In genomic region chr6:73113365-73113764, GRCm38 (mm10) we compare ENCODE assay signal across 18 mouse cellular contexts.
DNase-seq lines count a peak whose midpoint lies in the region; ATAC-seq lines count a peak whose summit lies in the region.
"Had no signal": no experiment of that assay in that cellular context is flagged by ENCODE, and none has a peak within 500 bp of the region (broad histone marks: within the 10 kb centered on the region; RNA-seq: fewer than 3 reads in every experiment).

No protein-coding gene starts in this region.

- no peak for ATAC-seq in forebrain, embryonic 14.5 days
- ATAC-seq in forebrain, embryonic 12.5 days (ENCODE audit: low FRiP score) = no peak
- no peak for ATAC-seq in kidney, embryonic 15.5 days (replicated peaks; ENCODE audit: low FRiP score)
- ATAC-seq: forebrain, embryonic 15.5 days; midbrain, embryonic 15.5 days had no signal

- H3K36me3 ChIP-seq in forebrain, embryonic 14.5 days (ENCODE audit: control insufficient read depth, insufficient read depth, low read length) = no peaks in the 10 kb centered on the region
- H3K36me3 ChIP-seq in forebrain, embryonic 12.5 days (replicated peaks) = no peaks in the 10 kb centered on the region
- H3K36me3 ChIP-seq in kidney, embryonic 15.5 days = no peaks in the 10 kb centered on the region
- H3K36me3 ChIP-seq: forebrain, embryonic 15.5 days; heart, embryonic 15.5 days; hindbrain, embryonic 12.5 days; liver, embryonic 13.5 days; midbrain, embryonic 15.5 days; neural tube, embryonic 15.5 days had no signal

- H3K4me3 ChIP-seq in forebrain, embryonic 14.5 days (ENCODE audit: low read depth, low read length) = no peak overlapping the region
- no peak overlapping the region for H3K4me3 ChIP-seq in forebrain, embryonic 12.5 days (replicated peaks)
- no peak overlapping the region for H3K4me3 ChIP-seq in kidney, embryonic 15.5 days (replicated peaks)
- H3K4me3 ChIP-seq: forebrain, embryonic 15.5 days; heart, embryonic 15.5 days; hindbrain, embryonic 12.5 days; liver, embryonic 13.5 days; megakaryocyte, embryonic 14.5 days; midbrain, embryonic 15.5 days; neural tube, embryonic 15.5 days had no signal

- 73% methylated on average over 2 of the region's 2 CpGs for WGBS in forebrain, embryonic 14.5 days
- WGBS in forebrain, embryonic 12.5 days = 88% methylated on average over 2 of the region's 2 CpGs
- WGBS in kidney, embryonic 15.5 days = 39% methylated on average over 2 of the region's 2 CpGs

- no peak overlapping the region for H3K27ac ChIP-seq in forebrain, embryonic 14.5 days (ENCODE audit: low read depth, low read length)
- H3K27ac ChIP-seq in forebrain, embryonic 12.5 days = no peak overlapping the region
- no peak overlapping the region for H3K27ac ChIP-seq in kidney, embryonic 15.5 days
- H3K27ac ChIP-seq: forebrain, embryonic 15.5 days; heart, embryonic 15.5 days; hindbrain, embryonic 12.5 days; liver, embryonic 13.5 days; midbrain, embryonic 15.5 days; neural tube, embryonic 15.5 days had no signal

- no peak overlapping the region for H3K4me2 ChIP-seq in forebrain, embryonic 14.5 days (ENCODE audit: low read length)
- H3K4me2 ChIP-seq in forebrain, embryonic 12.5 days = no peak overlapping the region
- H3K4me2 ChIP-seq in kidney, embryonic 15.5 days = no peak overlapping the region
- H3K4me2 ChIP-seq: forebrain, embryonic 15.5 days; heart, embryonic 15.5 days; hindbrain, embryonic 12.5 days; liver, embryonic 13.5 days; midbrain, embryonic 15.5 days; neural tube, embryonic 15.5 days had no signal

- H3K27me3 ChIP-seq in forebrain, embryonic 14.5 days (replicated peaks; ENCODE audit: control insufficient read depth, insufficient read depth, low read length) = no peaks in the 10 kb centered on the region
- H3K27me3 ChIP-seq in forebrain, embryonic 12.5 days = no peaks in the 10 kb centered on the region
- no peaks in the 10 kb centered on the region for H3K27me3 ChIP-seq in kidney, embryonic 15.5 days
- H3K27me3 ChIP-seq: CH12.LX; forebrain, embryonic 15.5 days; heart, embryonic 15.5 days; hindbrain, embryonic 12.5 days; liver, embryonic 13.5 days; megakaryocyte, embryonic 14.5 days; midbrain, embryonic 15.5 days; neural tube, embryonic 15.5 days had no signal

- no peaks in the 10 kb centered on the region for H3K9me3 ChIP-seq in forebrain, embryonic 14.5 days (replicated peaks; ENCODE audit: control insufficient read depth, low read length)
- no peaks in the 10 kb centered on the region for H3K9me3 ChIP-seq in forebrain, embryonic 12.5 days
- H3K9me3 ChIP-seq in kidney, embryonic 15.5 days (replicated peaks) = no peaks in the 10 kb centered on the region
- H3K9me3 ChIP-seq: forebrain, embryonic 15.5 days; heart, embryonic 15.5 days; hindbrain, embryonic 12.5 days; liver, embryonic 13.5 days; megakaryocyte, embryonic 14.5 days; midbrain, embryonic 15.5 days; neural tube, embryonic 15.5 days had no signal

- H3K4me1 ChIP-seq in forebrain, embryonic 14.5 days (ENCODE audit: control insufficient read depth, insufficient read depth, low read length) = no peaks in the 10 kb centered on the region
- no peaks in the 10 kb centered on the region for H3K4me1 ChIP-seq in forebrain, embryonic 12.5 days
- peaks cover 3% of the 10 kb centered on the region; the same call in 1 of the 2 replicates for H3K4me1 ChIP-seq in kidney, embryonic 15.5 days
- H3K4me1 ChIP-seq: forebrain, embryonic 15.5 days; hindbrain, embryonic 12.5 days; liver, embryonic 13.5 days; midbrain, embryonic 15.5 days; neural tube, embryonic 15.5 days had no signal

- H3K9ac ChIP-seq in forebrain, embryonic 14.5 days (ENCODE audit: low read length) = no peak overlapping the region
- H3K9ac ChIP-seq in forebrain, embryonic 12.5 days = no peak overlapping the region
- no peak overlapping the region for H3K9ac ChIP-seq in kidney, embryonic 15.5 days
- H3K9ac ChIP-seq: forebrain, embryonic 15.5 days; heart, embryonic 15.5 days; hindbrain, embryonic 12.5 days; liver, embryonic 13.5 days; midbrain, embryonic 15.5 days; neural tube, embryonic 15.5 days had no signal

- peak; percentile 8 for DNase-seq in forebrain, embryonic 14.5 days (ENCODE audit: low spot score)
- DNase-seq in kidney, postnatal 10 days = peak; percentile 66
- peak; percentile 74 for DNase-seq in 3T3-L1 (ENCODE audit: low read depth, low spot score)
- DNase-seq in gonadal fat pad, adult 2 months (ENCODE audit: low read depth) = peak; percentile 8
- DNase-seq in gastrocnemius, postnatal 25 days = no peak
- DNase-seq in frontal cortex, postnatal 14 days (ENCODE audit: low spot score in 2 of 2) = no peak
- DNase-seq: cerebellum, adult 8-10 months; liver, embryonic 13.5 days; thymus, postnatal 36 days had no signal

Comparison
In these comparisons a context has a peak if more than half of its experiments do, and no peak if none do; other contexts are left out.
1. DNase-seq: peak in forebrain, embryonic 14.5 days (single experiment), kidney, postnatal 10 days (single experiment), 3T3-L1 (single experiment) and gonadal fat pad, adult 2 months (single experiment); none in gastrocnemius, postnatal 25 days (single experiment) and frontal cortex, postnatal 14 days (0 of 2).